Mouse (Mus musculus): ENCODE results near the gene Tln1.
"Not testable (repeated sequence)": the region's sequence is repeated elsewhere in the genome, so short reads cannot be mapped to it uniquely, and the experiment has no call there.

The Tln1 gene

GRCm38 (mm10) chr4:43561997-43562768 lies at the start of gene Tln1, which contains the start of gene Creb3:
Tln1 (minus strand) TSS chr4:43562691.
Creb3 (plus strand) TSS chr4:43562332.
- DNase-seq (ENCODE audit: low spot score), result peak; percentile 98

- no peak for DNase-seq (ENCODE audit: low spot score)
Observed at GRCm38 (mm10) chr4:43604751-43605685, 42.5 kb upstream of the Tln1 start.

- no peak for DNase-seq (ENCODE audit: low spot score)
Observed at GRCm38 (mm10) chr4:43604099-43604498, 41.6 kb upstream of the Tln1 start.

GRCm38 (mm10) chr4:43600195-43600934 lies 37.9 kb upstream of the Tln1 start:
- DNase-seq (ENCODE audit: low spot score), result no peak

GRCm38 (mm10) chr4:43598650-43599380 lies 36.3 kb upstream of the Tln1 start:
- DNase-seq (ENCODE audit: low spot score), result no peak

- DNase-seq (ENCODE audit: low spot score), result no peak
Observed at GRCm38 (mm10) chr4:43598200-43598599, 35.7 kb upstream of the Tln1 start.

- DNase-seq (ENCODE audit: low spot score), result not testable (repeated sequence)
Observed at GRCm38 (mm10) chr4:43596597-43596996, 34.1 kb upstream of the Tln1 start.

GRCm38 (mm10) chr4:43593453-43593852 lies 31.0 kb upstream of the Tln1 start:
- DNase-seq (ENCODE audit: low spot score), result no peak

GRCm38 (mm10) chr4:43591961-43592360 lies 29.5 kb upstream of the Tln1 start:
- DNase-seq (ENCODE audit: low spot score), result no peak

- no peak for DNase-seq (ENCODE audit: low spot score)
Observed at GRCm38 (mm10) chr4:43591543-43591942, 29.1 kb upstream of the Tln1 start.

GRCm38 (mm10) chr4:43587681-43588080 lies 25.2 kb upstream of the Tln1 start:
- no peak for DNase-seq (ENCODE audit: low spot score)

- DNase-seq (ENCODE audit: low spot score), result no peak
Observed at GRCm38 (mm10) chr4:43586411-43586810, 23.9 kb upstream of the Tln1 start.

- DNase-seq (ENCODE audit: low spot score), result no peak
Observed at GRCm38 (mm10) chr4:43585682-43586081, 23.2 kb upstream of the Tln1 start.

GRCm38 (mm10) chr4:43584444-43585416 lies 22.2 kb upstream of the Tln1 start, which contains the start of gene Msmp:
Msmp (minus strand) TSS chr4:43584494.
- DNase-seq (ENCODE audit: low spot score), result no peak

GRCm38 (mm10) chr4:43583421-43583820 lies 20.9 kb upstream of the Tln1 start:
- no peak for DNase-seq (ENCODE audit: low spot score)

GRCm38 (mm10) chr4:43582241-43582640 lies 19.8 kb upstream of the Tln1 start:
- no peak for DNase-seq (ENCODE audit: low spot score)

- no peak for DNase-seq (ENCODE audit: low spot score)
Observed at GRCm38 (mm10) chr4:43581381-43581780, 18.9 kb upstream of the Tln1 start.

GRCm38 (mm10) chr4:43580721-43581120 lies 18.2 kb upstream of the Tln1 start:
- no peak for DNase-seq (ENCODE audit: low spot score)

GRCm38 (mm10) chr4:43579731-43580130 lies 17.2 kb upstream of the Tln1 start:
- DNase-seq (ENCODE audit: low spot score), result peak; percentile 28

GRCm38 (mm10) chr4:43579256-43579655 lies 16.8 kb upstream of the Tln1 start:
- DNase-seq (ENCODE audit: low spot score), result no peak

Data from adipocyte (in vitro differentiated cells).